Mouse (Mus musculus) cortical plate, adult 2 months (tissue): ENCODE measurements at regions not wholly inside any gene's neighbourhood (a gene's known extent, or its start where the extent isn't known, plus 50 kb on each side); places are given as distances from the start of the nearest gene placed in this dataset.

Experiments used
- CTCF ChIP-seq: fragments of 200-500 bp; IDR thresholded peaks from 2 replicates; pipeline ENCODE4 v1.5.1; 2011; ENCODE audit warnings: mild to moderate bottlenecking, control low read depth, low read length; ENCODE audit not compliant: insufficient read depth; ENCODE audit errors: extremely low read depth
- POLR2A ChIP-seq: fragments of 200-500 bp; IDR thresholded peaks from 2 replicates; pipeline ENCODE4 v1.6.1; 2011; ENCODE audit warnings: mild to moderate bottlenecking, low read length, control low read depth; ENCODE audit not compliant: insufficient read depth; ENCODE audit errors: extremely low read depth

DNA sequence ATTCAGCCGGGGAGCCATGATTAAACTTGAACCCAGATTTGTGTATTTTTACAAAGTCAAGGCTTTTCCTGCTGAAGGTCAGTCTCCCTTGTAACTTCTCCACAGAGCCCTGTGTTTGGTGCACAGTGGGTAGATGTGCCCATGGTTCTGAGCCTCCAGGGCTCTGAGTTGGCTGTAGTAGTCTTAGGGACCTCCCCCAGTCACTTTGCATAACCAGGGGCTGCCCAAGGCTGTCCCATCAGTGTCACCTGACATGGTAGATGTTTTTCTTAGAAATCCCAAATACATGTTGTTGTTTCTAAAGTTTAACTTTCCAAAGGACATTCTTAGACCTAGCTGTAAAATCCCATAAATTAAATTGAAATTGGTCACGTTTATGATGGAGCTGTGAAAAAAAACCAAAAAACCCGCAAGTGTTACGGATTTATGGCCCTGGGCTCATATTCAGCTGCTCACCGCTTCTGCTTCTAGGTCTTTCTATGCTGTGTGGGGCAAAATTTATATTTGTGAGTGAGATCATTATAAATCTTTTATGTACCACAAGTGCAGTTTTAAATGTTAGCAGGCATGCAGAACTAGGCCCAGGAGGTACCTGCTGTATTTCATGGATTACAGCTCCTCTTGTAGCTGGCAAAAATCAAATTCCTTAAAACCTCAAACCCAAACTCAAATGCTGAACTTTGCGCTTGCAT, 339.4 kb upstream of the Id2 start:
- TF ChIP-seq POLR2A (no peak), CTCF (no peak)
